Mouse (Mus musculus): ENCODE results near the gene Itgb6.

GRCm38 (mm10) chr2:60756218-60756617 lies 33.8 kb upstream of the Itgb6 start:
- TF ChIP-seq CTCF (IDR thresholded peaks at IDR 0.05; ENCODE audit: low read depth, low read length) (no peak), POLR2A (IDR thresholded peaks at IDR 0.05; ENCODE audit: borderline replicate concordance, low read depth, low read length) (no peak)
